Comparison of ENCODE assay signal across 24 mouse cellular contexts in genomic region chr16:37532046-37532445, GRCm38 (mm10). TPM values are rescaled to one million over a fixed set of nuclear protein-coding genes. Genes with fewer than 3 reads are reported as not detected.
DNase-seq lines count a peak whose midpoint lies in the region; ATAC-seq lines count a peak whose summit lies in the region.
"Had no signal": no experiment of that assay in that cellular context is flagged by ENCODE, and none has a peak within 500 bp of the region (broad histone marks: within the 10 kb centered on the region; RNA-seq: fewer than 3 reads in every experiment).

No protein-coding gene starts in this region.

- no peak for DNase-seq in frontal cortex, postnatal 14 days (ENCODE audit: low spot score in 2 of 2)
- peak; percentile 49 for DNase-seq in left cerebral cortex, adult 11 months (ENCODE audit: low spot score)
- no peak for DNase-seq in left cerebral cortex, adult 8-10 months (ENCODE audit: low spot score in 2 of 2)
- peak; percentile 83 for DNase-seq in brain, adult 2 months (ENCODE audit: low read depth, low spot score)
- no peak for DNase-seq in spleen, postnatal 10 days (ENCODE audit: low spot score in 2 of 2)
- DNase-seq: adrenal gland, adult 2 months; adrenal gland, postnatal 14 days; B cell, adult 2 months; cerebellum, adult 11-12 months; cerebellum, adult 8-10 months; cerebellum, postnatal 10 days; cerebellum, postnatal 36 days; embryo, embryonic 11 days; gastrocnemius, adult 2 months; gastrocnemius, postnatal 14 days; heart, adult 11 months had no signal

- ATAC-seq in frontal cortex, adult (ENCODE audit: low TSS enrichment) = peak; percentile 92
- ATAC-seq: forebrain, embryonic 16.5 days; hindbrain, embryonic 16.5 days; intestine, embryonic 15.5 days had no signal

RNA-seq across cellular contexts. Expression of gene Gtf2e1, which starts 7.5 kb away (rescaled TPM):
- 10 to 100 TPM; 14.7 to 16.6 (median 16.1) TPM for total RNA-seq in left cerebral cortex, adult 8-10 months (2022)

RNA-seq across cellular contexts. Expression of gene Rabl3, which starts 7.6 kb away (rescaled TPM):
- 10 to 100 TPM in 3 of 4 experiments, 1 to 10 TPM in 1; 9.4 to 12.0 (median 11.1) TPM for total RNA-seq in left cerebral cortex, adult 8-10 months (2022)

RNA-seq across cellular contexts. Expression of gene Hgd, which starts 47.9 kb away (rescaled TPM):
- not detected for total RNA-seq in left cerebral cortex, adult 8-10 months (2022)
- total RNA-seq: gastrocnemius, adult 2 months; gastrocnemius, postnatal 14 days; heart, adult 8-10 months; heart, postnatal 25 days; hematopoietic stem cell, adult 5-6 weeks; MEL had no signal

Comparison
In these comparisons a context has a peak if more than half of its experiments do, and no peak if none do; other contexts are left out.
1. DNase-seq: peak in left cerebral cortex, adult 11 months (single experiment) and brain, adult 2 months (single experiment); none in frontal cortex, postnatal 14 days (0 of 2), left cerebral cortex, adult 8-10 months (0 of 2) and spleen, postnatal 10 days (0 of 2).